Mouse (Mus musculus) ovary, postnatal 14 days (tissue): ENCODE results near the gene Thap3.
A peak's percentile ranks its signal among the peaks of the same experiment; 100 is the strongest.

ENCODE experiments used
- DNase-seq: peaks from one replicate; pipeline ENCODE4 v3.0.0; 2022; ENCODE audit warnings: low spot score

The Thap3 gene

DNA sequence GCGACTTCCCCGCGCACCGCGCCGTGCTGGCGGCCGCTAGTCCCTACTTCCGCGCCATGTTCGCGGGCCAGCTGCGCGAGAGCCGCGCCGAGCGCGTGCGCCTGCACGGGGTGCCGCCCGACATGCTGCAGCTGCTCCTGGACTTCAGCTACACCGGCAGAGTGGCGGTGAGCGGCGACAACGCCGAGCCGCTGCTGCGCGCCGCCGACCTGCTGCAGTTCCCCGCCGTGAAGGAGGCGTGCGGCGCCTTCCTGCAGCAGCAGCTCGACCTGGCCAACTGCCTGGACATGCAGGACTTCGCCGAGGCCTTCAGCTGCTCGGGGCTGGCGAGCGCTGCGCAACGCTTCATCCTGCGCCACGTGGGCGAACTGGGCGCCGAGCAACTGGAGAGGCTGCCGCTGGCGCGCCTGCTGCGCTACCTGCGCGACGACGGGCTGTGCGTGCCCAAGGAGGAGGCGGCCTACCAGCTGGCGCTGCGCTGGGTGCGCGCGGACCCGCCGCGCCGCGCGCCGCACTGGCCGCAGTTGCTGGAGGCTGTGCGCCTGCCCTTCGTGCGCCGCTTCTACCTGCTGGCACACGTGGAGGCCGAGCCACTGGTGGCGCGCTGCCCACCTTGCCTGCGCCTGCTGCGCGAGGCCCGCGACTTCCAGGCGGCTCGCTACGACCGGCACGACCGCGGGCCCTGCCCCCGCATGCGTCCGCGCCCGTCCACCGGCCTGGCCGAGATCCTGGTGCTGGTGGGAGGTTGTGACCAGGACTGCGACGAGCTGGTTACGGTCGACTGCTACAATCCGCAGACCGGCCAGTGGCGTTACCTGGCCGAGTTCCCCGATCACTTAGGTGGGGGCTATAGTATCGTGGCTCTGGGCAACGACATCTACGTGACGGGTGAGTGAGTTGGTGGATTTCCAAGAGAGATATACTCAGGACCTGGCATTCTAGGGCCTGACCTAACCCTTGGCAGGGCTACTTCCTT, 20.6 kb upstream of the Thap3 start:
- DNase-seq, result no peak

DNA sequence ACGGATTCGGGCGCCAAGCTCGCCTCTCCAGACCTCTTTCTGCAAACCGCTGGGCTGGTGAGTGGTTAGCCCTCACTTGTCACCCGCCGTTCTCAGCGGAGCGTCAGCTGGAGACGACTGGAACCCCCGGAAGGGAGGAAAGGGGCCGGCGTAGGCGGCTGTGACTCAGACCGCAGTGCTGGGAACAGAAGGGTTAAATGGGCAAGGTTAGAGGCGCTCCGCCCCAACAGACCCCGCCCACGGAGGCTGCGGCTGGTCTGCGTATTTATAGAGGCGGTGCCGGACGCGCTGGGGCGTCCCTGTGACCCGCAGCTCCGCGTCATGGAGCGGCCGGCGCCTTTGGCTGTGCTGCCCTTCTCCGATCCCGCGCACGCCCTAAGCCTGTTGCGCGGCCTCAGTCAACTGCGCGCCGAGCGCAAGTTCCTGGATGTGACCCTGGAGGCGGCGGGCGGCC, 19.9 kb upstream of the Thap3 start, which contains the start of gene Klhl21:
Klhl21 (plus strand) TSS at position 182 of the 454 bp plus-strand sequence.
- peak; percentile 86 for DNase-seq

DNA sequence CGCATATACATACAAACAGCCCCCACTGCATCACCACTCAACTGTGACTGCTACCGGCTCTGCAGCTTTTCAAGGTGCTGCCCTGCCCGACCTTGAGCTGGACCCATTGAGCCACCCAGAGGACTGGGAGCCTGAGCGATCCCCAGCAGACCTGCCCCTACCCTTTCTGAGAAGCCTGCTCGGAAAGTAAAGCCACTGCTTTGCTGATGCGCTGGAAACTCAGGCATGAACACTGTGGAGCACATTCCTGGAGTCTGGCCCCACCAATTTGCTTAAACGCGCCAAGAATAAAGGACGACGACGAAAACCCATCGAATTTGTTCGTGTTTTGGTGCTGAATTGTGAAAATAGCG, 19.3 kb upstream of the Thap3 start:
- DNase-seq, result no peak

DNA sequence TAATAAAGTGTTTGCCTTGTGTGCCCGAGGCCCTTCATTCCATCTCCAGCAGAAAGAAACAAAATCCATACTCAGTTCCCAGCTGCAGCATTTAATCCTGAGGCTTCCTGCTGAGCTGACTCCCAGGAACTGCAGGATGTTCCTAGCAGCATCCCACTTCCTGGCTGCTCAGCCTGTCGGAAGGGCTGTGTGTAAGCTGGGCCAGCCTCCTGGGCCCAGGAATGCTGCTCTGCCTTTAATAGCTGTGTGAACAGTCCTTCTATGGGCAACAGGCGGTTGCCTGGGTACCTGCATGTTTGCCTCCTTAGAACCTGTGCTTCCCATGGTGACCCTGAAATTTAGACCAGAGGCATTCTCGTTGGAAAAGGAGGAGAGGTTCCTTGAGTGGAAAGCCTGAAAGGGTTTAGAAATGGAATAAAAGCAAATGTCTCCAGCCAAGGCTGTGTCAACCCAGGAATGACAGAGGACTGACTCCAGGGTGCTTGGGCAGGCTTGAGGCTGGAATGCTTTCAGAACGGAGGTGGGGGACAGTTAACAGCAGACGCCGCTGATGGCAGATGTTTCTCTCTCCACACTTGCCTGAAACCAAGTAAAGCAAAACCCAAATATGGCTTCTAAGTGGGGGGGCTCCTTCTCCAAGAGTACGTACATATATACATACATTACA, 18.8 kb upstream of the Thap3 start:
- DNase-seq, result no peak

DNA sequence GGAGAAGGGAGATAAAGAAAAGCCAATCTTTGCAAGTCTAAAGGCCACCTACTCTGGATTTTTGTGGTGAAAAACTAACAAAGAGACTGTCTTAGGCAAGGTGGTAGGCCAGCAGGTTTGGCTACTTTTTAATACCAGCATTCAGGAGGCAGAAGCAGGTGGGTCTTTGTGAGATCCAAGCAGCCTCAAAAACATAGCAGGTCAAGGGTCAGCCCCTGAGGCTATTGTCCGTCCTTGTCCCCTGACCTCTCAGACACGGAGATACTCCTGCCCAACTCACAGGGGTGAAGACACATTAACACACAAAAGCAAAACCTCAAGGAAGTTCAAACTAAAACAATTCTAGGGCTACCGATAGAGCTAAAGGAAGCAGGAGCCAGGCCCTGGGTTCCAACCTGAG, 18.0 kb upstream of the Thap3 start:
- DNase-seq, result no peak

DNA sequence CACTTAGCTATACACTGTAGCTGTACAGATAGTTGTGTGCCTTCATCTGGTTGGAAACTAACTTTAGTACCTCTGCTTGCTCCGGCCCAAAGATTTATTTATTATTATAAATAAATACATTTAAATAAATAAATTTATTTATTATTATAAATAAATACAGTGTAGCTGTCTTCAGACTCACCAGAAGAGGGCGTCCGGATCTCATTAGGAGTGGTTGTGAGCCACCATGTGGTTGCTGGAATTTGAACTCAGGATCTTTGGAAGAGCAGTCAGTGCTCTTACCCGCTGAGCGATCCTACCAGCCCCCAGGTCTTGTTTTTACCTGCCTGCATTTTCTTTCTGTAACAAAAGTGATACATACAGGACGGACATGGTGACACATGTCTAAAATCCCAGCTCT, 17.3 kb upstream of the Thap3 start:
- no peak for DNase-seq

DNA sequence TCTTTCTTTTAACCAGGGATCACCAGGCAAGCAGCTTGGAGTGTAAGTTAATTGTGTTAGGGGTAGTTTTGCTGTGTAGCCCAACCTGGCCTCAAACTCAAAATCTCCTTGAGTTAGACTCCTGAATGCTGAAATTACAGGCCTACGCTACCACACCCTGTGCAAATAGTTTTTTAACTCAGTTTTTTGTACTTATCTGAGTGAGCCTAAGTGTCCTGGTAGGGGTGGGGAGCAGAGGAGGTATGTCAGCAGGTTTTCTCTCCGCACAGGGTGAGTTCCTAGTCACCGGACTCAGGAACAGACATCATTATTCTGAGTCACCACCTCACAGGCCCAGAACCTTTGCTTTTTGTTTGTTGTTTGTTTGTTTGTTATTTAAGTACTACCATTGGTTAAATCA, 13.3 kb upstream of the Thap3 start:
- DNase-seq, result no peak

DNA sequence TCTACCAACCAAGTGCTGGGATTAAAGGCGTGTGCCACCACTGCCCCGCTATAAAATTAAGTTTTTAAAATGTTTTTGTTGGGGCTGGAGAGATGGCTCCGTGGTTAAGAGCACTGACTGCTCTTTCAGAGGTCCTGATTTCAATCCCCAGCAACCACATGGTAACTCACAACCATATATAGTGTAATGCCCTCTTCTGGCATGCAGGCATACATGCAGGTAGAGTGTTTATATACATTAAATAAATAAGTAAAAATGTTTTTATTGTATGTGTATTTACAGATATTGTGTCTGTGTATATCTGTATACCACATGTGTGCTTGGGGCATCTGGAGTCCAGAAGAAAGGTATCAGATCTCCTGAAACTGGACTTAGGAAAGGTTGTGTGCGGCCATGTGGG, 12.5 kb upstream of the Thap3 start:
- no peak for DNase-seq

DNA sequence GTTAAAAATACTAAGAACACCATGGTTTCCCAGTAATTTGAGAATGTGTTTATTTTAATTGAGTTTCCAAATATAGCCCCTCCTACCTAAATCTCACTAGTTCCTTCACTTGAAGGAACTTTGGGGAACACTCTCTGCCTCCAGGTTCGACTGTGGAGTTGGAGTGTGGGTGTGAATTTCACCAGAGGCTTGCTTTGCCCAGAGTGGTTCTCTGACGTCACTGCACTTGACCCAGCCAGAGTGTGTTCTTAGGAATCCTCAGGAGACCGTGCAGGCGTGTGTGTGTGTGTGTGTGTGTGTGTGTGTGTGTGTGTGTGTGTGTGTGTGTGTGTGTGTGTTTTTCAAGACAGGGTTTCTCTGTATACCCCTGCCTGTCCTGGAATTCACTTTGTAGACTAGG, 12.1 kb upstream of the Thap3 start:
- no peak for DNase-seq

DNA sequence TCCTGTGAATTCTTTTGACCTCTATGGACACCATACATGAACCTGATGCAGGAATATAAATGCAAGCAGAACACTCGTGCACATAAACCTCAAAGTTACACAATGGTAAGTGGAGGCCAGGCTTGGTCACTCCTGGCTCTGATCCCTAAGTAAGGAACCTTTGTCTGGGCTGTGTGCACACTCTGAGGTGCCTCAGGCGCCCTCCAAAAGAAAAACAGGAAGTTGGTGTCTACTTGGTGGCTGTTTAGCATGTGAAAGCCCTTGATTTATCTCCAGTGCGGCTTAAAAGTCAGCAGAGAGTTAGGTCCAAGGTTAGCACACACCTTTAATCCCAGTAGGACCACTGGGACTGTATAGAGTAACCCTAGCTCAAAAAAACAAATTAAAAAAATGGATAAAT, 10.7 kb upstream of the Thap3 start:
- DNase-seq, result no peak

DNA sequence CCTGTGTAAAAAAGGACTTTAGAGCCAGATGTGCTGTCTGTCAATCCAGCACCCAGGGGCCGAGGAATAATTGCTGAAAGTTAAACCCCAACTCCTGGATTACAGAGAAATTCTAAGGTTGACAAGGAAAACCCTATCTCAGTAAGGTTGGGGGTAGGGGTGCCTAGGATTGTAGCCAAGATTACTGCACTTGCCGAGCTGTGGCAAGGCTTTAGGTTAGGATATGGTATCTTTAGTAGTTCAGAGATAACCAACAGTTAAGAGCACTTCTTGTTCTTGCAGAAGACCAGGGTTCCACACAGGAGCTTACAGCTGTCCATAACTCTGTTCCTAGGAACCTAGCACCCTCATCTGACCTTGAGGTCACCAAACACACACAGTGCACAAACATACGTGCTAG, 8.9 kb upstream of the Thap3 start:
- DNase-seq, result no peak

DNA sequence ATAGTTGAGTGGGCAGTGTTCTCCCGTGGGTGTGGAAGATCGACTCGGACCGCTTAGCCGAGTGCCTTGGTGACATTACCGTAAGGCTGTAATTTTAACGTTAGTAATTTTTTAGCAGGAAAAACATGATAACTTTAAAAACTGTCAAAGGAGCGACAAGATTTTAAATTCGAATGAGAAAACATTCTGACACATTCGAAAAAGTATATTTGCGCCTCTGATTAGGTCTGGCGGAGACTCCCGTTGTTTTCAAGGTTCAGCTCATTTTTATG, 8.1 kb upstream of the Thap3 start:
- no peak for DNase-seq

DNA sequence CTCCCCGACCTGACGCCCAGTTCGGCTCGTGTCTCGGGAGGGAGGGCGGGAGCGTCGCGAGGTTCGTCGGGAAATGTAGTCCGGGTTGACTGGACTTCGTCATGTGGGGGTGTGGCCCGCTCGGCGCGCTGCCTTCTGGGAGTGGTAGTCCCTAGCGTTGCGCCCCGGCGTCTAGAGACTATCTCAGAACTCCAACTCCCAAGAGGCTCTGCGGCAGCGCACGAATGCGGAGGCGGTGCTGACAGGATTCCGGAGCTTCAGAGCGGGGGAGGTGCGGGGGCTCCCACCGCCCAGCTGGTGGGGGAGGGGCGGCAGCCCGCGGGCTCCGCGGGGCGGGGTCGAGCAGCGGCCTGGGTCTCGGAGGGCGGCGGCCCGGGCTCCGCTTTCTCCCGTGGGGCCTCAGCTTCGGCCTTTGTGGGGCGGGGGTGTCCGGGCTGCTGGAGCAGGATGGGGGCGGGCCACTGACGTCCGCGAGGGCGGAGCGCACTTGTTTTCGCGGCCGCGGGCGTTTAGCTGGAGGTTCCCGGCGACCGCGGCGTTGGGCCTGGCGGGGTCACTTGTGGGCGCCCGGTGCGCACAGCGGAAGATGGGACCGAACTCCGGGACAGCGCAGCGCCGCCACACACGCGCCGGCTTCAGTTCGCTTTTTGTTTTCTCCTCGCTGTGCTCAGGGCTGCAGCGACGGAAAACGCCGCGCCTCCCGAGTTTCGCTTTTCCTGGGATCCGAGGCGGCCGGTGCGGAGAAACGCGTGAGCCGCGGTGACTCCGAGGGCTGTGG, 7.6 kb upstream of the Thap3 start, which contains the start of gene Phf13:
Phf13 (minus strand) TSS at position 86 of the 778 bp plus-strand sequence.
- peak; percentile 96 for DNase-seq

DNA sequence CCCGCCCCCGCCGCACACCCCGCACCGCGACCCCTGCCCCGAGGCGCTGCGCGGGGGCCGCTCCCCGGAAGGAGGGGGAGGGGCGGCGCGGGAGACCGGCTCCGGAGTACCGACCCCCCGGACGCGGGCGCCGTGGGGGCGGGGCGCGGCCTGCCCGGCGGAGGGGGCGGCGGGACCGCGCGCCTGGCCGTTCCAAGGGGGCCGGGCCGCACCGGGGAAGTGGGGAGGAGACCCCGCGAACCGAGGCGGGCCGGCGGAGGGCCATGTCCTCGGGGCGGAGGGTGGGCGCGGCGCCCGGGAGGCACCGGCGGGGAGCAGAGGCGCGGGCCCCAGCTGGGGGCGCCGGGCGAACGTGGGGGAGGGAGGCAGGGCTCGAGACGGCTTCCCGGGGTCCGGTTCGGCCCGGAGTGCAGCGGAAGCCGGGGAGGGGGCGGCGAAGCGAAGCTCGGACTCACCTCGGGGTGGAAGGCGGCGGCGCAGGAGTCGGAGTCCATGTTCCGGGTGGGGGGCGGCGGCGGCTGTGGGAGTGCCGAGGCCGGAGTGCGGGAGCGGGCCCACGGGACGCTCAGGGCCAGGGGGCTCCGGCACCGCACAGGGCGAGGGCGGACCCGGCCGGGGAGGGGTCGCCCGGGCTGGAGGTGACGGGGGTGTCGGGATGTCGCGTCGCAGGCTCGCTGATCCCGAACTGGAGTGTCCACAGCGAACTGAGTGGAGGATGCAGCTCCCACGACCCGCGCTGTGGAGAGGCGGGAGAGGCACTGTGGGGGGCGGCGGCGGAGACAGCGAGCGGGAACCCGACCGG, 6.8 kb upstream of the Thap3 start:
- no peak for DNase-seq

DNA sequence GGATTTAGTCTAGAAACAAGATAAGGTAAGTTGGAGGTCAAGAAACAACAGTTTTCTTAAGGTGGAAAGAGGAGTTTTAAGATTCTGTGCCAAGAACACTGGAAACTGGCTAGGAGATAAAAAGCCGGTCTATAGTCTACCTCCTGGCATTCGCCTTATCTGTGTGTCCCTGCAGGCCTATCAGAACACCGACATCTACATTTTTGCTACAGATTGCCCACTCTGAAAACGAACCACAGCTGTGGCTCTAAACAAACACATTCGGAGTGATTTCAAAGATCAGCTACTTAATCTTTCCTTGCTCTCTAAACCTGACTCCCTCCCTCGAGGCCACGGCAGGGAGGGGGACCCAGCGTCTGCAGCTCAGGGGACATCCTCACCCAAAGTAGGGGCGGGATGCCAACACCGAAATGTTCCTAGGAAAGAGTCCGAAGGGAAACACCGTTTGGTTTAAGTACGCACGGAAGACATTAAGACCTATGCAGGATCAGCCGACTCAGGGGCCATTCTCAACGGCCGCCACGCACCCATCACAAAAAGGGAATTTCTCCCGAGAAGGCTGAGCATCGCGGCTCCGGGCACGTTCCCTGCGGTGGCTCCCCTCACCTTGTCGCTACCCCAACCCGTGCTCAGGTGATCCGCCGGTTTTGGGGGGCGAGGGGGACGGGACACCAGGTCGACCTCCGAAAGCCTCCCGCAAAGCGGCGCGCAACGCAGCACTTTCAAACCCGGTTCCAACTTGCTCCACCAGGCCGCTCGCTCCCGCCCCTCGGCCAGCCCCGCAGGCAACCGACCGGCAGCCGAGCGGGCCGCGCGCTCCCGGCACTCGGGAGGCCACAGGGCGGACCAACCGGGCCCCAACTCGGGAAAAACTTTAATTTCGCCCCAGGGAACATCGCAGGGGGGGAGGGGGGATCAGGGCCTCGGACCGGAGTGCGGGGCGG, 5.7 kb upstream of the Thap3 start:
- DNase-seq, result no peak

DNA sequence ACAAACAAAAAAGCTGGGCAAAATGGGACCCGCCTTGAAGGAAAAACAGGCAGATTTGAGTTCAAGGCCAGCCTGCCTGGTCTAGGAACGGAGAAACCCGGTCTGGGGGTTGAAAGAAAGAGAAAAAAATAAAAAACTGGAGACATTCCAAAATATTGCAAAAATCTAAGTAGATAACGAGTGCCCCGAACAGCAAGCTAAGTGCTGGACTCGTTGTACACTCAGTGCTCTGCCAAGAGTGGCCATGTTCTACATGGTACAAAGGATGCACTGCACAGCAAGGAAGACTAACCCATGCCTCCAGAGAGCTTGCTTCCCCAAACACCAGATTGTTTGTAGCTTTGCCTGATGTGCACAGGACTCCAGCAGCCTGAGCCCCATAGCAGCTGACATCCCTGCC, 4.2 kb upstream of the Thap3 start:
- no peak for DNase-seq

DNA sequence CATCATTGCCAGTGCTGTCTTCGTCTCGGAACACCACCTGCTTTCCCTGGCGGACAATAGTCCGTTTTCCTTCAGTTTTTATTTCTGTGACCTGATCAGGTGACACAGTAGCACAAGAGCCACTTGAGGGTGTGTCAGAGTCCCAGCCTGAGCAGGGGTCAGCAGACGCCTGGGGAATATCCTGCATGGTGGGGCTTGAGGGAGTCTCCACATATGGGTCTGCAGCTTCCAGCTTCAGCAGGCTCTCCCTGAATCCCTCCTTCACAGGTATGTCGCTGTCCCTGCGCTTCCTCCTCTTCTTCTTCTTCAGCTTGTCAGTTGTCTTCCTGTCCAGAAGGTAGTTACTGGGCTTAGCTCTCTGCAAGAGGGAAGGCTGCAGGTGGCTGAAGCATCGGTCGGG, 3.3 kb upstream of the Thap3 start:
- DNase-seq, result no peak

DNA sequence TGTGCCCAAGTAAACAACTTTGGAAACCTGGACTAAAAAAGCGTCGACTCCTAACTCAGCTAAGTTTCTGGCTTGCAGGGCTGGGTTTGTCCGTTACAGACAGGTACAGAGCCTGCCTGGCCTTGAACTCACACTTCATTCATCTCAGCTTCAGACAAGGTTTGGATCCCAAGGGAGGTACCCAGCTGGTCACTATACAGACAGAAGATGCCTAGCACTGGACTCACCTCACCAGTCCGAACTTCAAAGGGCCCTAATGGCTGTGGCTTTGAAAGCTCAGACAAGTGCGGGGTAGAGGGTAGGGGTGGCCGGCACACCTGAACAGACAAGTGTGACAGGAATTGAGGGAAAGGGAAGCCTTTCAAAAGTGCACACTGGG, 302 bp upstream of the Thap3 start:
- DNase-seq, result no peak

DNA sequence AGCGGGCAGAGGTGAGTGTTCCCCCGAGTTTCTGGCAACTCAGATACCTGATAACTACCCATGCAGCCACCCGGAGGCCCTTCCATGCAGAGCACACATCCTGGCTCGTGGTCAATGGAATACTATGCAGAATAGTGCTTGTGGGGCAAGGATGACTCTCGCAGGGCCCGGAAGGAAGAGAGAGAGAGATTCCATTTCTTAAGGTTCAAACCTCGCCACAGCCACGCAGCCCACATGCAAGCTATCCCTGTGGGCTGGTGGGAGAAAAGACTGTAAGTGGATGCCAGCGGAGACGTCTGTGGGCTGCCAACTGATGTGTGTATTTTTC, 819 bp downstream of the Thap3 start:
- DNase-seq, result no peak

DNA sequence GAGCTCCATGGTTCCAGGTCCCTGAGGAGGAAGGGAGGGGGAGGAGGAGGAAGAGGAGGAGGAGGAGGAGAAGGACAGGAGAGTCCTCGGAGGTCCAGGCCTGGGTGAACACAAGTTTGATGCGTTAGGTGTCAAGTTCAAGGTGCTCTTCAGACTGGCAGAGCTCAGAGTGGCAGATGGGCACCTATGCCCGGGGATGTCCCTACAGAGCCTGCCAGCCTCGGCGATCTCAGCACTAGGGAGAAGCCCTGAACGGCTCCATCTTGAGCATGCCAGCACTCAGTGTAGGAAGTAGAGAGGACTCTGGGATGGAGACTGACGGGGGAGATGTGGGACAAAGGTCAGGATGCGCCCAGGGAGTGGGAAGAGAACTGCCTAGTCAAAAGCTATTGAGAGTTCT, 2.1 kb downstream of the Thap3 start:
- no peak for DNase-seq

DNA sequence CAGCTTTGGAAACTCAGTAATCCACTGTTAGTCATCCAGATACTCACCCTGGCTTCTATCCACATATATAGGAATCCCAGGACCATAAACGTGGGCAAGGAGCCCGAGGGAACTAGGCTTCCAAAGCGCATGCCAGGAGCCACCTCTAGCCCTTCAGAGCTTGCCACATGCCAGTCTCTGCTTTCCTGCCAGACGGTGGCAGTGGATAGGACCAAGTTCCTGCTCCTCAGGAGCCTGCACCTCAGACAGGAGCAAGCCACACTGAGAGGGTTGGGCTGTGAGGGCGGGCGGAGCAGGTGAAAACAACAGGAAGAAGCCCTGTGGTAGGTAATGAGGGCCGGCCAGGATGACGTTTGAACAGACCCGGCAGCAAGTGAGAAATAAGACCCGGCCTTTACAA, 2.9 kb downstream of the Thap3 start:
- no peak for DNase-seq
